Mouse (Mus musculus): ENCODE results near the gene Tuba1b.

- TF ChIP-seq POLR2AphosphoS2 (IDR thresholded peaks at IDR 0.05; ENCODE audit: low read depth, low read length) (no peak), CTCF (conservative IDR thresholded peaks at IDR 0.05 in 1 of 2, IDR thresholded peaks at IDR 0.05 in 1 of 2; ENCODE audit: low read depth in 2 of 2, low read length in 2 of 2) (no peak)
These were observed 36.2 kb downstream of the Tuba1b start, which contains the start of gene Dhh for GRCm38 (mm10) chr15:98897928-98898800.

Measured in CH12.LX (cell line).